Mouse (Mus musculus): ENCODE data around the gene Prkce. TPM values are rescaled to one million over a fixed set of nuclear protein-coding genes. Genes with fewer than 3 reads are reported as not detected.

The Prkce gene
- polyA plus RNA-seq, 1 experiment from 2014 or later = 44.3 TPM

- WGBS = 62% methylated on average over 18 of the region's 18 CpGs
- Histone ChIP-seq H3K9ac (replicated peaks; ENCODE audit: low read depth, low read length) (no peak overlapping the region), H3K27me3 (ENCODE audit: control insufficient read depth, insufficient read depth, low read length) (no peaks in the 10 kb centered on the region), H3K4me1 (ENCODE audit: control insufficient read depth, insufficient read depth, low read length) (no peaks in the 10 kb centered on the region), H3K27ac (ENCODE audit: low read depth, low read length) (no peak overlapping the region), H3K9me3 (ENCODE audit: control insufficient read depth, low read length) (no peaks in the 10 kb centered on the region), H3K36me3 (ENCODE audit: control insufficient read depth, insufficient read depth, low read length) (no peaks in the 10 kb centered on the region), H3K4me3 (ENCODE audit: low read depth, low read length) (no peak overlapping the region), H3K4me2 (ENCODE audit: low read depth, low read length) (no peak overlapping the region)
- ATAC-seq (ENCODE audit: low read depth) = no peak
Measured at GRCm38 (mm10) chr17:86539881-86540430, 372.4 kb downstream of the Prkce start.

GRCm38 (mm10) chr17:86546529-86546928 is 378.9 kb downstream of the Prkce start:
- Histone ChIP-seq H3K27me3 (ENCODE audit: control insufficient read depth, insufficient read depth, low read length) (no peaks in the 10 kb centered on the region), H3K36me3 (ENCODE audit: control insufficient read depth, insufficient read depth, low read length) (no peaks in the 10 kb centered on the region), H3K9me3 (ENCODE audit: control insufficient read depth, low read length) (no peaks in the 10 kb centered on the region), H3K4me1 (ENCODE audit: control insufficient read depth, insufficient read depth, low read length) (no peaks in the 10 kb centered on the region), H3K27ac (ENCODE audit: low read depth, low read length) (no peak overlapping the region), H3K4me2 (ENCODE audit: low read depth, low read length) (no peak overlapping the region), H3K9ac (replicated peaks; ENCODE audit: low read depth, low read length) (no peak overlapping the region), H3K4me3 (ENCODE audit: low read depth, low read length) (no peak overlapping the region)
- WGBS = 10% methylated on average over 7 of the region's 7 CpGs
- no peak for ATAC-seq (ENCODE audit: low read depth)

GRCm38 (mm10) chr17:86549128-86549527 is 381.5 kb downstream of the Prkce start:
- Histone ChIP-seq H3K9ac (replicated peaks; ENCODE audit: low read depth, low read length) (no peak overlapping the region), H3K27ac (ENCODE audit: low read depth, low read length) (no peak overlapping the region)

GRCm38 (mm10) chr17:86551561-86551960 is 384.0 kb downstream of the Prkce start:
- Histone ChIP-seq H3K9me3 (ENCODE audit: control insufficient read depth, low read length) (no peaks in the 10 kb centered on the region), H3K4me3 (ENCODE audit: low read depth, low read length) (no peak overlapping the region), H3K9ac (replicated peaks; ENCODE audit: low read depth, low read length) (no peak overlapping the region), H3K36me3 (ENCODE audit: control insufficient read depth, insufficient read depth, low read length) (no peaks in the 10 kb centered on the region), H3K27ac (ENCODE audit: low read depth, low read length) (no peak overlapping the region), H3K27me3 (ENCODE audit: control insufficient read depth, insufficient read depth, low read length) (no peaks in the 10 kb centered on the region), H3K4me1 (ENCODE audit: control insufficient read depth, insufficient read depth, low read length) (no peaks in the 10 kb centered on the region), H3K4me2 (ENCODE audit: low read depth, low read length) (no peak overlapping the region)
- WGBS = 90% methylated on average over 10 of the region's 10 CpGs
- no peak for ATAC-seq (ENCODE audit: low read depth)

More at GRCm38 (mm10) chr17:86549128-86549527, 381.5 kb downstream of the Prkce start:
- Histone ChIP-seq H3K4me1 (ENCODE audit: control insufficient read depth, insufficient read depth, low read length) (no peaks in the 10 kb centered on the region), H3K4me3 (ENCODE audit: low read depth, low read length) (no peak overlapping the region), H3K27me3 (ENCODE audit: control insufficient read depth, insufficient read depth, low read length) (no peaks in the 10 kb centered on the region), H3K9me3 (ENCODE audit: control insufficient read depth, low read length) (no peaks in the 10 kb centered on the region), H3K36me3 (ENCODE audit: control insufficient read depth, insufficient read depth, low read length) (no peaks in the 10 kb centered on the region), H3K4me2 (ENCODE audit: low read depth, low read length) (no peak overlapping the region)
- ATAC-seq (ENCODE audit: low read depth) = no peak
- WGBS = 83% methylated on average over 10 of the region's 10 CpGs

- H3K4me1 ChIP-seq (ENCODE audit: control insufficient read depth, insufficient read depth, low read length) = no peaks in the 10 kb centered on the region
- no peak overlapping the region for H3K4me3 ChIP-seq (ENCODE audit: low read depth, low read length)
- no peak overlapping the region for H3K4me2 ChIP-seq (ENCODE audit: low read depth, low read length)
- H3K9ac ChIP-seq (replicated peaks; ENCODE audit: low read depth, low read length) = no peak overlapping the region
- no peak for ATAC-seq (ENCODE audit: low read depth)
- H3K27me3 ChIP-seq (ENCODE audit: control insufficient read depth, insufficient read depth, low read length) = no peaks in the 10 kb centered on the region
- no peaks in the 10 kb centered on the region for H3K36me3 ChIP-seq (ENCODE audit: control insufficient read depth, insufficient read depth, low read length)
- no peaks in the 10 kb centered on the region for H3K9me3 ChIP-seq (ENCODE audit: control insufficient read depth, low read length)
- WGBS = 90% methylated on average over 6 of the region's 6 CpGs
- no peak overlapping the region for H3K27ac ChIP-seq (ENCODE audit: low read depth, low read length)
Measured at GRCm38 (mm10) chr17:86551995-86552394, 384.4 kb downstream of the Prkce start.

- H3K4me1 ChIP-seq (ENCODE audit: control insufficient read depth, insufficient read depth, low read length) = no peaks in the 10 kb centered on the region
- 75% methylated on average over 15 of the region's 15 CpGs for WGBS
- no peaks in the 10 kb centered on the region for H3K9me3 ChIP-seq (ENCODE audit: control insufficient read depth, low read length)
- H3K9ac ChIP-seq (replicated peaks; ENCODE audit: low read depth, low read length) = no peak overlapping the region
- H3K4me2 ChIP-seq (ENCODE audit: low read depth, low read length) = no peak overlapping the region
- no peak overlapping the region for H3K4me3 ChIP-seq (ENCODE audit: low read depth, low read length)
- no peaks in the 10 kb centered on the region for H3K27me3 ChIP-seq (ENCODE audit: control insufficient read depth, insufficient read depth, low read length)
- no peaks in the 10 kb centered on the region for H3K36me3 ChIP-seq (ENCODE audit: control insufficient read depth, insufficient read depth, low read length)
- ATAC-seq (ENCODE audit: low read depth) = no peak
- H3K27ac ChIP-seq (ENCODE audit: low read depth, low read length) = no peak overlapping the region
Measured at GRCm38 (mm10) chr17:86559206-86559891, 391.8 kb downstream of the Prkce start.

GRCm38 (mm10) chr17:86560499-86560898 is 392.9 kb downstream of the Prkce start:
- Histone ChIP-seq H3K27me3 (ENCODE audit: control insufficient read depth, insufficient read depth, low read length) (no peaks in the 10 kb centered on the region), H3K27ac (ENCODE audit: low read depth, low read length) (no peak overlapping the region)
- WGBS = 82% methylated on average over 3 of the region's 3 CpGs

GRCm38 (mm10) chr17:86570491-86570890 is 402.9 kb downstream of the Prkce start:
- H3K36me3 ChIP-seq (ENCODE audit: control insufficient read depth, insufficient read depth, low read length) = no peaks in the 10 kb centered on the region
- H3K27ac ChIP-seq (ENCODE audit: low read depth, low read length) = no peak overlapping the region
- ATAC-seq (ENCODE audit: low read depth) = no peak
- no peaks in the 10 kb centered on the region for H3K9me3 ChIP-seq (ENCODE audit: control insufficient read depth, low read length)
- H3K27me3 ChIP-seq (ENCODE audit: control insufficient read depth, insufficient read depth, low read length) = no peaks in the 10 kb centered on the region
- H3K4me3 ChIP-seq (ENCODE audit: low read depth, low read length) = no peak overlapping the region
- H3K9ac ChIP-seq (replicated peaks; ENCODE audit: low read depth, low read length) = no peak overlapping the region
- whole genome bisulfite sequencing = 83% methylated on average over 5 of the region's 5 CpGs
- H3K4me2 ChIP-seq (ENCODE audit: low read depth, low read length) = no peak overlapping the region
- H3K4me1 ChIP-seq (ENCODE audit: control insufficient read depth, insufficient read depth, low read length) = no peaks in the 10 kb centered on the region

More at GRCm38 (mm10) chr17:86560499-86560898, 392.9 kb downstream of the Prkce start:
- Histone ChIP-seq H3K4me3 (ENCODE audit: low read depth, low read length) (no peak overlapping the region), H3K4me1 (ENCODE audit: control insufficient read depth, insufficient read depth, low read length) (no peaks in the 10 kb centered on the region), H3K4me2 (ENCODE audit: low read depth, low read length) (no peak overlapping the region), H3K9me3 (ENCODE audit: control insufficient read depth, low read length) (no peaks in the 10 kb centered on the region), H3K36me3 (ENCODE audit: control insufficient read depth, insufficient read depth, low read length) (no peaks in the 10 kb centered on the region), H3K9ac (replicated peaks; ENCODE audit: low read depth, low read length) (no peak overlapping the region)
- no peak for ATAC-seq (ENCODE audit: low read depth)

- Histone ChIP-seq H3K4me2 (ENCODE audit: low read depth, low read length) (no peak overlapping the region), H3K27ac (ENCODE audit: low read depth, low read length) (no peak overlapping the region), H3K27me3 (ENCODE audit: control insufficient read depth, insufficient read depth, low read length) (no peaks in the 10 kb centered on the region), H3K4me1 (ENCODE audit: control insufficient read depth, insufficient read depth, low read length) (no peaks in the 10 kb centered on the region), H3K4me3 (ENCODE audit: low read depth, low read length) (no peak overlapping the region), H3K9ac (replicated peaks; ENCODE audit: low read depth, low read length) (no peak overlapping the region), H3K9me3 (ENCODE audit: control insufficient read depth, low read length) (no peaks in the 10 kb centered on the region), H3K36me3 (ENCODE audit: control insufficient read depth, insufficient read depth, low read length) (no peaks in the 10 kb centered on the region)
- 95% methylated on average over 3 of the region's 3 CpGs for WGBS
- ATAC-seq (ENCODE audit: low read depth) = no peak
Measured at GRCm38 (mm10) chr17:86571266-86571665, 403.7 kb downstream of the Prkce start.

All from neural tube, embryonic 14.5 days (tissue).